Mouse (Mus musculus) gastrocnemius, postnatal 25 days (tissue): ENCODE measurements around the gene Alyref. TPM values are rescaled to one million over a fixed set of nuclear protein-coding genes. Genes with fewer than 3 reads are reported as not detected.
"Not testable (repeated sequence)": the region's sequence is repeated elsewhere in the genome, so short reads cannot be mapped to it uniquely, and the experiment has no call there.

Experiments
- DNase-seq: peaks from one replicate; pipeline ENCODE4 v3.0.0; 2022
- total RNA-seq, 2 experiments: library from RNA; stranded (reverse); gene quantifications; 1 replicate in 1 of 2; 2 replicates in 1 of 2; pipeline ENCODE4 v1.2.3; 2021

The Alyref gene
- total RNA-seq, 2 experiments from 2014 or later = 39.1 to 40.5 TPM

DNA sequence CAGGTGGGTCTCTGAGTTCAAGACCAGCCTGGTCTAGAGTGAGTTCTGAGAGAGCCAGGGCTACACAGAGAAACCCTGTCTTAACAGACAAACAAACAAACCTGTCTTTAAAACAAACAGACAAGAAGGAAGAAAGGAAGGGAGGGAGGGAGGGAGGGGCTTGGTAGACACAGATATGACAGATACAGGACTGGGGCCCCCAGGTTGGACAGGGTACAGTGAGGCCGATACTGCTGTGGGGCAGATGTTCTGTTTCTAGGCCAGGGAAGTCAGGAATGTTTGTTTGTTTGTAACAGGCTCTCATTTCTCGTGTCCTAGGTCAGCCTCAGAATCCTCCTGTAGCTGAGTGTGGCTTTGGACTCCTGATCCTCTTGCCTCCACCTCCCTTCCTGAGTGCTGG is 5.4 kb upstream of the Alyref start:
- DNase-seq = no peak

DNA sequence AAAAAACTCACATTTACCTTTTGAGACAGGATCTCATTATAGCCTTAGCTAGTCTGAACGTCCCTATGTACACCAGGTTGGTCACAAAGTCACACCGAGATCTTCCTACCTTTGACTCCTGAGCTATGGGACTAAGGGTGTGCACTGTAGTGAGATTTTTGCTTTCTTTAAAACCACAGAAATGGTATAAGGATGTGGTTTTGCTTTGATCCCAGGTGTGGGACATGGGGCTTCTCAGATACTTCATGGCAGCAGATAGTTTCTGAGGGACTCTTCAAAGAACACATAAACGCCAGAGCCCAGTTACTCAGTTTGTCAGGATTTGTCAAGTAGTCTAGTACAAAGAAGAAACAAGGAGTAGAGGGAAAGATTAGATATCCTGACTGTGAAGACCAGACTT is 2.6 kb upstream of the Alyref start:
- no peak for DNase-seq

DNA sequence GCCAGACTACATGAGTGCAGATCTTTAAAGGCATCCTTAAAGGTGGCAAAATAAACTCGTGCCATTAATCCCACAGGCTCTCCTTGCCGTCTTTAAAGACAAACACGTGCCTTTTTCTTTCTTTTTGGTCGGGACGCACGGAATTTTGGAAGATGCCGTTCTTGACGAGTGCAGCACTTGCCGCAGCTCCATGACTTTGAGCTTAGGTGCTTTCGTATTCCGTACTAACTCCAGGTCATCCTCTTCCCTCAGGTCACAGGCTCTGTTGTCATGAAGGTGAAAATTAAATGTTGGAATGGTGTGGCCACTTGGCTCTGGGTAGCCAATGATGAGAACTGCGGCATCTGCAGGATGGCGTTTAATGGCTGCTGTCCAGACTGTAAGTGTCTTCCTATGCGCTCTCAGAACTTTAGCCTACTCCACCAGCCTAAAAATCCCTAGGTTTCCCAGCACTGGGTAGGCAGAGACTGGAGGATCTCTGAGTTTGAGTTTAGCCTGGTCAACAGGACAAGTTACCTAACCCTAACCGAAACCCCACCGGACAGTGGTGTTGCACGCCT is 905 bp upstream of the Alyref start:
- DNase-seq = no peak

GRCm38 (mm10) chr11:120597240-120598235 is 627 bp downstream of the Alyref start:
- DNase-seq = no peak

DNA sequence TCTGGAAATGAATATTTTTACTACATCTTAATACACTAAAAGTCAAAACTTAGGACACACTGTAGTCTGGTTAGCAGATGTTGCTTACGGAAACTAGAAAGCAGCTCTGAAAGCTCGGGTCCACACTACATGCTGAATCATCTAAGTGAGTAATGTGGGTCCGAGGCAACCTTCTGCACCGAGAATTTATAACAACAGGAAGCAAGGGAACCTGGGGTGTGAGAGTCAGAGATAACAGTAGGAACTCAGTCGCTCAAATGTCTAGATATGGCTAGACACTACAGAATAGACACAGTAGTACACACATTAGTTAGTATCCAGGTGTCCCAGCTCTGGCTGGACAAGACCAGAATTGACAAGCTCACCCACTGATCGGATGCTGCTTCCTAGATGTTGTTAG is 9.6 kb downstream of the Alyref start:
- DNase-seq = no peak

DNA sequence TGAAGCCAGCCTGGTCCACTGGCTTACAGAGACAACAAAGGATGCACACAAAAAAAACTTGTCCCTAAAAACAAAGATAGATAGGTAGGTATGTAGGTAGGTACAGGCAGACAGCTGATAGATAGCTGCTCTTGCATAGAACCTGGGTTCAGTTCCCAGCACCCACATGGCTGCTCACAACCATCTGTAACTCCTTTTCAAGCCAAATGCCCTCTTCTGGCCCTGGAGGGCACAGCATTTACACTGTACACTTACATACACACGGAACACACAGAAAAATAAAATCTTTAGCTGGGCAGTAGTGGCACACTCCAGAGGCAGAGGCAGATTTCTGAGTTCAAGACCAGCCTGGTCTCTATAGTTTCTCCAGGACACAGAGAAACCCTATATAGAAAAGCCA is 14.2 kb downstream of the Alyref start:
- DNase-seq = no peak

GRCm38 (mm10) chr11:120582982-120583293 is 15.2 kb downstream of the Alyref start:
- not testable (repeated sequence) for DNase-seq

DNA sequence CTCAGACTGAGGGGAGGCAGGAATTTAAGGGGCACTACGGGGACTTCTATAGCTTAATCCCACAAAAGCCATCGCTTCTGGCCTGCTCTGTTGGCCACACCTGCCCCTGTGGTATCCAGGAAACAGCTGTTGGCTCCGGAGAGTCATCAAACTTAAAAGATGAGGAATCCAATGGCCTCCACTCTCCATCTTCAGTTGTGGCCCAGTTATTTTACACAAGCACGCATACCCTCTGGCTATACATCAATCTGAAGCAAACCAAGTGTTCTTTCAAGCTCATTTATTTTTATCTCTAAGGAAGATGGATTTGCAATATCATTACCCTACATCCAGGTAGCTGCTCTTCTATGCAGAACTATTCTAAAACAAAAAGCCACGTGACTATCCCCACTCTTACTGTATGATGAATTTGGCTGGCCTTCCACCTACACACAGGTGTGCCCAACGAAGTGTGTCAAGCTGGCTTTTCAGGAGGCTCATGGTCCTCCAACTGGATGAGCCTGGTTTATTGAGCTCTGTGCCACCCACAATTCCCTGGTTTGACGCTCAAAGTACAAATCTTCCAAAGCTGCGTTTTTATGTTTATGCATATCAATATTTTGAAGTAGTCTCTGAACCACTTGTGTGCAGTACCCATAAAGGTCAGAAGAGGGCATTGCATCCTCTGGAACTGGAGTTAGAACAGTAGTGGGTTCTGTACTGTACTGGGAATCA is 15.7 kb downstream of the Alyref start:
- no peak for DNase-seq

DNA sequence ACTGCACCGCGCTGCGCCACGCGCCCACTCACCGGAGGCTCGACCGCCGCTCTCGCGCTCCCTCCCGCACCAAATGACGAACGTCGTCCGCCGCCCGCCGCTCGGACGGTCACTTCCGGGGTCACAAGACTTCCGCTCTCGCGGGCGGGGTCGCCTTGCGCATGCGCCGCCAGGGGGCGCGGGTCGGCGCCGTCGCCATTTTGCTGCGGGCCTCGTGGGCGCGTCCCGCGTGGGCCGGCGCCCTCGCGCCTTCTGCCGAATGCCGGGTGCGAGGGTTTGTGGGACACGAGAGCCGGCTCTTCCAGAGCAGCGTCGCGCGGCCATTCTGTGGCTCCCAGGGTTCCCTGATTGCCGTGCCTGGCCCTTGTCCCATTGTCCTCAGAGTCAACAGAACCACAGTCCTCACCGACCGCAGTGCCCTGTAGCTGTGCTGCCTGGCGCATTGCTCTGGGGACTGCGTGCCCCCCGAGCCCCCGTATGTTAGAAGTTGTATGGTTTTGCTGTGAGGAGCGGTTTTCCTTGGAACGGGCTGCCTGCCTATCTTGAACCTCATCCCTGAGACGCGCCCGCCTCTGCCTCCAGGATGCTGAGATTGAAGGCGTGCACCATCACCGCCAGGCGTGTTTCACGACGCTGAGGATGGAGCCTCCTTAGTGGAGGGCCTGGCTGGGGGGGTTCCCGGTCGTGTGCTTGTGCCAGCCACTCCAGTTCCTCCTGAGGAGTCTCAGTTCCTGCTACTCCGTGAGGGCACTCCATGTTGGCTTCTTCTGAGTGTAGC is 16.5 kb downstream of the Alyref start, which contains the start of gene Arhgdia:
Gene Arhgdia (minus strand): TSS at position 135 of the 778 bp plus-strand sequence.
- DNase-seq = peak; percentile 88

- peak; percentile 48 for DNase-seq
Observed at GRCm38 (mm10) chr11:120580871-120581331, 17.3 kb downstream of the Alyref start.

GRCm38 (mm10) chr11:120580190-120580589 is 18.0 kb downstream of the Alyref start:
- no peak for DNase-seq

- DNase-seq = peak; percentile 50
Observed at GRCm38 (mm10) chr11:120579316-120580107, 18.7 kb downstream of the Alyref start.

DNA sequence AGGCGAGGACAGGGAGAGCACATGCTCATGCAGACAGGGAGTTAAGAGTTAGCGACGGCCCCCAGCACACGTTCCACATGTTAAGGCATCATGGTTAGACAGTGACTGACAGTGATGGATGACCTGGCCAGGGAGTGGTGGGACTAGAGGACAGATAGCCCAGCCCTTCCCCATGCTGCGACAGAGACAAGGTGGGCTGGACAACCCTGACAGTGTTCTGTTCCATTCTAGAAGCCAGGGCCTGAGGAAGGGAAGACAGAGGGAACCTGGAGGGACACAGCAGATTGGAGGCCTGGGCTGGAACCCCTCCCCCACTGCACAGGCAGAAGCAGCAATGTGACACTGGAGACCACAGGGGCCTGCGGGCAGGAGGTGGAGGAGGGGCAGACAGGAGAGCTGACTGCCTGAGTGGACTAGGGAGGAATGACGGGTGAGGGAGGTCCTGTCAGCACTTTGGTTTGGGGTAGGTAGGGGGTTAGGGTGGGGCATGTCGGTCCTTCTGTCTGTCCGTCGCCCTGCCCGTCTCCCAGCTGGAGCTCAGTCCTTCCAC is 19.4 kb downstream of the Alyref start:
- no peak for DNase-seq

- peak; percentile 19 for DNase-seq
Observed at GRCm38 (mm10) chr11:120578024-120578693, 20.0 kb downstream of the Alyref start.

DNA sequence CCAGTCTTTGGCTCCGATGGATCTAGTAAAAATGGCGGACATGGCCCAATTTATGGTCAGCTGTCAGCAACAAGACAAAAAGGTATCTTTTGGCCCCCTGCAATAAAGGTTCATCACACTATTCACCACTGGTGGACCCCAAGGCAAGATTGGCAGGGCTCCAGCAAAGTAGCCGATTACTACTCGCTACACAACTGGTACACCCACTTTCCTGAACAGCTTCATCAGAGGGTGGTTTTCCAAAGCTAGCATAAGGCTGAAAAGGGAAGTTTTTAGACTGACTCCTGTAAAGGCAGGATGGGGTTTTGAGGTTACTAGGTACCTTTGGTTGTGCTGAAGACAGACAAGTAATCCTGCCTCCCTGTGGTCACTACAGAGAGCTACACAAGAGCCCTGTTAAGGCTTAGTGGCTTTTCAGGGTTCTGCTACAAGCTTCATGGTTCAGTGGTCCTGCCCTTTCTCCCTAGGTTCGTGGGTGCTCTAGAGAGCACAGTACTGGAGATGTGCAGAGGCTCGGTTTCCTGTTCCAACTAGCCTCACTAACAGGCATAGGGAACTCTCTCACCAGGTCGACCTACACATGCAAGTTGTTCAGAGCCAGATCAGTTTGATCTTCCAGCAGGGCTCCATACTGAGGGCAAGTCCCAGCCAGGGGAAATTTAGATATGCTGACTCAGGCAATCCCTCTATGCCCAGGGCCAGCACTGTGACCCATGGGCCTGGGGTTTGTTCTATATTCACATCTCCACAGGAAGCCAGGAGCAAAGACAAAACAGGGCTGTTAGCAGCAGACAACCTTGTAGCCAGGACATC is 20.7 kb downstream of the Alyref start:
- DNase-seq = no peak

DNA sequence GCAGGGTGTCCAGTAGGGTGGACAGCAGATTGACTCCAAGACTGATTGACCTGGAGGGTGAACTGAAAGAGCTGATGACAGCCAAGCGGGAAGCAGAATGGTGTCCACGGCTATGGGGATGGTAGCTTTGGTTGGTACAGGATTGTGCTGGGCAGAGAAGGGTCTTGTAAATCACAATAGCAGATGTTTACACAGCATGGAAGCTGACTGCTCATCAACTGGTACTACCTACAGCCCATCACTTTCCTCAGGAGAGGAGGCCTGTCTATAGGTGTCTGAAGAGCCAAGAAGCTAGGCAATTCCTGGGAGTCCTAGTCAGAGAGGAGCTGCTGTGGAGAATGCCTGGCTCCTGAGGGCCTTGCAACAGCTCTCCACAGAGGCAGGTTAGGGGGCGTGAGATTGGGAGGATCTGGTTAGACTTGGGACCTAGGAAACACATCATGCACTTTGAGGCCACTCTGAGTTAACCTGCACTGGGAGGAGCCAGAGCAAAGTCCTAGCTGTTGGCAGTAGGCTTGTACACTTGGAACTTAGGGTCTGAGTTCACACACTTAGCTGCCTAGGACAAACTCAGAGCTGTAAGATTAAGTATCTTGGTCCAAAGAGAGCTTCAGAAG is 21.7 kb downstream of the Alyref start:
- DNase-seq = no peak

GRCm38 (mm10) chr11:120575940-120576339 is 22.2 kb downstream of the Alyref start:
- DNase-seq = no peak

DNA sequence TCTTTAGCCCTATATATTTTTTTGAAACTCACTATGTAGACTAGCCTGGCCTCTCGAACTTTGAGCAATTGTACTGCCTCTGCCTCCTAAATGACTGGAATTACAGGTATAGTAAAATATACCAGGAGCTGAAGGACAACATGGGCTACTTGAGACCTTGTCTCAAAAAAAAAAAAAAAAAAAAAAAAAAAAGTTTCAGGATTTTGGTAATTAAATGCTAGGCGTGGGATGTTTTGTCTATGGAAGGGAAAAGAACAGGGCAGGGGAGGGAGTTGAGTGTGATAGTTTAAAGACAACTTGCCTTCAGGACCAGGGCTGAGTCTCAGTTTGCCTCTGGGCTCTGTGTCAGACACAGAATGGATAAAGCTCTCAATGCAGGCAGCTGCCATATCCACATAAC is 23.1 kb downstream of the Alyref start:
- no peak for DNase-seq

DNA sequence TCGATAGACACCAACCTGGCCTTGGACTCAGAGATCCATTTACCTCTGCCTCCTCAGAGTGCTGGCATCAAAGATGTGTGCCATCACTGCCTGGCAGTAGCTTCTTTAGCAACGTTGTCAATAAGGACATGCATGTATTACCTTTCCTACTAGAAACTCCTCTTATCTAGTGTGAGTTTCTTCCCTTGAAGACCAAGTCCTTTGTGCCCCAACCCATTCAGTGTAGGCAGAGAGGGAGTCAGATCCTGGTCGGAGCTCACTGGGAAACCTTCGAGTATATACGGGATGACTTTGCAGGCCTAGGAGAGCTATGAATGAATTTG is 23.9 kb downstream of the Alyref start:
- no peak for DNase-seq
